Mouse (Mus musculus): ENCODE measurements around the gene Hsf4. TPM values are rescaled to one million over a fixed set of nuclear protein-coding genes. Genes with fewer than 3 reads are reported as not detected.
"Not testable (repeated sequence)": the region's sequence is repeated elsewhere in the genome, so short reads cannot be mapped to it uniquely, and the experiment has no call there.

Hsf4 gene
- polyA plus RNA-seq, 1 experiment from 2014 or later = not detected

DNA sequence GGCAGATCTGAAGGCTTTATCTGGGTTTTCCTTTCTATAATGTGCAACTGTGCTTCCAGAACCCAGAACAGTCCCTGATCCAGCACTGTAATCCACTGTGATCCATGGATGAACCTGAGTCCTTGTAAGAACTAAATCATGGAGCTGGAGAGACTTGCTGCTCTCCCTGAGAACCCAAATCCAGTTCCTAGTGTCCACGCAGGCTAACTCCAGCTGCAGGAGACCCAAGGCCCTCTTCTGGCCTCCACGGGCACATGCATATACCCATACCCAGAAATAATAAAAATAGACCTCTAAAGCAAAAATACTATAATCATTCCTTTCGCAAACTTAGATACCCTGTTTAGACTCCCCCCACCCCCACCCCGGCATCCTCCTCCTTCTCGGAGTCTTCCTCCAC, 18.6 kb downstream of the Hsf4 start:
- Histone ChIP-seq H3K9ac (ENCODE audit: low read depth, low read length) (no peak overlapping the region), H3K27ac (ENCODE audit: low read depth, low read length) (no peak overlapping the region), H3K4me2 (peak overlapping the region; percentile 92; the same call in 1 of the 2 replicates), H3K4me1 (ENCODE audit: control insufficient read depth, insufficient read depth, low read length) (peaks cover 20% of the 10 kb centered on the region), H3K36me3 (ENCODE audit: control insufficient read depth, insufficient read depth, low read length) (no peaks in the 10 kb centered on the region; the same call in 1 of the 2 replicates), H3K4me3 (ENCODE audit: low read depth, low read length) (no peak overlapping the region), H3K27me3 (ENCODE audit: control insufficient read depth, insufficient read depth, low read length) (peaks cover 11% of the 10 kb centered on the region), H3K9me3 (replicated peaks; ENCODE audit: control insufficient read depth, low read length) (no peaks in the 10 kb centered on the region)
- no peak for ATAC-seq (replicated peaks; ENCODE audit: insufficient number of reproducible peaks, low FRiP score, low TSS enrichment)
- 89% methylated on average over 5 of the region's 5 CpGs for WGBS (ENCODE audit: insufficient replicate concordance)

DNA sequence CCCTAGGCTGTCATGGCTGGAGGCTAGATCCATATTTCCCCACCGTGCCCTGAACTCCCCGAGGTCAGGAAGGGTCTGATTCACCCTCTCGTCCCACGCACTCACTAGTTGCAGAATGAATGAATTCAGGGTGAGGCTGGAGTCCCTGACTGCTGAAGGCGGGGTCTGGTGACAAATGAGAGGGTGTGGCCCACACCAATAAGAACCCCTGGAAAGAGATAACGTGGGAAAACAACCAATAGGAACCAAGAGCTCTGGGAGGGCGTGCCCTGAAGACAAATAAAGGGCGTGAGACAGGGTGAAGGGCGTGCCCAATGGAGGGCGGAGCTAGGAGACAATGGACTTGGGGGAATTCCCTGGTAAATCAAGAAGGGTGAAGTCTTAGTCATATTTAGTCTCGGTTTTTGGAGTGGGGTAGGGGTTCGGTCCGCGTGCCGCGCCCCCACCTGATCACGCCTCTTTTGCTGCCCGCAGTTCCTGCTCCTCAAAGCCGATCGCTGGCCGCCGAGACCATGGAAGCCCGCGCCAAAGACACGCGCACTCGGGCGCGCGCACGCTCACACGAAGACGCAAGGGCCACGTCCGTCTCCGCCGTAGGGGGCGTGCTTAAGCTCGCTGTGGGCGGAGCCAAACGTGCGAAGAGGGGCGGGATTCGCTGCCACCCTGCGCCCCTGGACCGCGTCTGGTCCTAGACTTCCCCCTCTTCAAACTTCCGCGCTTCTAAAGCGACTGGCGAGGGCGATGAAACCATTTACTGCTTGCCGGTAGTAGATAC, 19.5 kb downstream of the Hsf4 start:
- peak overlapping the region; percentile 72 for H3K9ac ChIP-seq (ENCODE audit: low read depth, low read length)
- ATAC-seq (replicated peaks; ENCODE audit: insufficient number of reproducible peaks, low FRiP score, low TSS enrichment) = peak; percentile 92
- peak overlapping the region; percentile 51 for H3K4me3 ChIP-seq (ENCODE audit: low read depth, low read length)
- no peaks in the 10 kb centered on the region; the same call in 1 of the 2 replicates for H3K36me3 ChIP-seq (ENCODE audit: control insufficient read depth, insufficient read depth, low read length)
- H3K9me3 ChIP-seq (replicated peaks; ENCODE audit: control insufficient read depth, low read length) = no peaks in the 10 kb centered on the region
- 1% methylated on average over 53 of the region's 53 CpGs for WGBS (ENCODE audit: insufficient replicate concordance)
- H3K27me3 ChIP-seq (ENCODE audit: control insufficient read depth, insufficient read depth, low read length) = peaks cover 16% of the 10 kb centered on the region
- H3K4me1 ChIP-seq (ENCODE audit: control insufficient read depth, insufficient read depth, low read length) = peaks cover 20% of the 10 kb centered on the region
- H3K4me2 ChIP-seq = peak overlapping the region; percentile 92
- H3K27ac ChIP-seq (ENCODE audit: low read depth, low read length) = peak overlapping the region; percentile 57; the same call in 1 of the 2 replicates

DNA sequence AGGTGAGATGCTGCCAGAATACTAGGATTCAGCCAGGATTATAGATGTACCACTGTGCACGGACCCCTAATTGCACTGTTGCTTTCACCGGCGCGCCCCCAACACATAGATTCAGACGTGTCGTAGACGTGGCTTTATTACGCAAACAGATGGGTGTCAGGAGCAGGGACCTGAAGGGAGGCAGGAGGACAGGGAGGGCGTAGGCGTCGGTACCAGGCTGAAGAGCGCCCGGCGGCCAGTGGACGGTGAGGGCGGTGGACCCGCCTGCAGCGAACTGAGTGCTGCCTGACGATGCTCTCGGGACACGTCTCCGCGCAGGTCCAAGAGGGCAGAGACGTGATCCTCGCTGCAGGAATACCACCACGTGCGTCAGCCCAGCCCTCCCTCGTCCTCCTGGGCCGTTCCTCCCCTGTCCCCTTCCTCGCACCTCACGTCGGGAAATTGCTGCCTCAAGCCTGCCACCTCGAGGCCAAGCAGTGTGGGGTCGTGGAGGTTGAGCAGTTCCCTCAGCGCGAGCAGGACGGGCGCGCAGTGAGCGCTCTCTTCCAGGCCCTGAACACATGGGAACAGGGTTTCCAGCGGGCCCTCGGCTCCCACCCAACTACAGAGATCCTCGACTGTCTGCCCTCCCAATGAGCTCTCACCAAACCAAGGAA, 20.3 kb downstream of the Hsf4 start, which contains the start of gene 4931428F04Rik:
TSS of gene 4931428F04Rik (minus strand) at position 60 of the 656 bp plus-strand sequence.
- Histone ChIP-seq H3K9ac (ENCODE audit: low read depth, low read length) (peak within 1 kb of the TSS; percentile 72), H3K27me3 (ENCODE audit: control insufficient read depth, insufficient read depth, low read length) (peaks cover 16% of the 10 kb centered on the region)
- ATAC-seq (replicated peaks; ENCODE audit: insufficient number of reproducible peaks, low FRiP score, low TSS enrichment) = no peak

DNA sequence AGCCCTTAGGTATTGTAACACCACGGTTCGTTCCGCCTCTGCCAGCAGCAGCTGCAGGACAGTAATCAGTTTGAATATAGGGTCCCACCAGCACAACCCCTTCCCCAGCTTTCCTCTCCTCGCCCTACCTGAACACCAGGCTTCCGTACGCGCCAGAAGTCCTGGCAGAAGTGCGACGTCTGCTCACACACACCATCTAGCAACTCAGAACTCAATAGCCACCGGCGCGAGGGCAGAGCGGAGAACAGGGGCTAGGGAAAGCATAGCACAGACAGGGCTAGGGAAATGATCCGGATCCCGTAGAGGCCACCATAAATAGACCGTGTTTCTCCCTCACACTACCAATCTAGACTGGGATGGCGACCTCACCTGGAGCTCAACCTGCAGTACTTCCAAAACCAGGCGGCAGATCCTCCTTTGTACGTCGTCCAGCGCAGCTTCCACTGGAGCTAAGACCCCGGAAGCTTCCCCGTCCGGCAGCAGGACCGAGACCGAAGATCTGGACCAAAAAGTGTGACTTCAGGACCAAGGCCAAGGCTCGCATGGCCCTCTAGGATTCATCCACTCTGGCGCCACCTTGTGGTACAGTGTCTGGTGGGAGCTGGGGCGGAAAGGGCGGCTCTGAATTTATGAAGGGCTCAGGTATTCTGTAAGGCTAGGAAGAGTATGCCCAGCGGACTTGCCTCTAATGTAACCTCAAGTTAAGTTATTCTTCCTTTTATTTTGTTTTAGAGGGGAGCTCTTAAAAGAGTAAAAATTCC, 21.1 kb downstream of the Hsf4 start:
- peak overlapping the region; percentile 92 for H3K4me2 ChIP-seq
- H3K9me3 ChIP-seq (replicated peaks; ENCODE audit: control insufficient read depth, low read length) = no peaks in the 10 kb centered on the region
- WGBS (ENCODE audit: insufficient replicate concordance) = 11% methylated on average over 31 of the region's 31 CpGs
- H3K9ac ChIP-seq (ENCODE audit: low read depth, low read length) = no peak overlapping the region
- no peak for ATAC-seq (replicated peaks; ENCODE audit: insufficient number of reproducible peaks, low FRiP score, low TSS enrichment)
- H3K27me3 ChIP-seq (ENCODE audit: control insufficient read depth, insufficient read depth, low read length) = peaks cover 16% of the 10 kb centered on the region
- peaks cover 20% of the 10 kb centered on the region for H3K4me1 ChIP-seq (ENCODE audit: control insufficient read depth, insufficient read depth, low read length)
- H3K36me3 ChIP-seq (ENCODE audit: control insufficient read depth, insufficient read depth, low read length) = no peaks in the 10 kb centered on the region
- peak overlapping the region; percentile 51; the same call in 1 of the 2 replicates for H3K4me3 ChIP-seq (ENCODE audit: low read depth, low read length)
- no peak overlapping the region for H3K27ac ChIP-seq (ENCODE audit: low read depth, low read length)

More for the DNA sequence above, 20.3 kb downstream of the Hsf4 start, which contains the start of gene 4931428F04Rik:
- 1% methylated on average over 41 of the region's 43 CpGs for WGBS (ENCODE audit: insufficient replicate concordance)
- Histone ChIP-seq H3K27ac (ENCODE audit: low read depth, low read length) (peak within 1 kb of the TSS; percentile 57; the same call in 1 of the 2 replicates), H3K9me3 (replicated peaks; ENCODE audit: control insufficient read depth, low read length) (no peaks in the 10 kb centered on the region), H3K4me3 (ENCODE audit: low read depth, low read length) (peak within 1 kb of the TSS; percentile 51), H3K36me3 (ENCODE audit: control insufficient read depth, insufficient read depth, low read length) (no peaks in the 10 kb centered on the region; the same call in 1 of the 2 replicates), H3K4me1 (ENCODE audit: control insufficient read depth, insufficient read depth, low read length) (peaks cover 20% of the 10 kb centered on the region), H3K4me2 (peak within 1 kb of the TSS; percentile 92)

DNA sequence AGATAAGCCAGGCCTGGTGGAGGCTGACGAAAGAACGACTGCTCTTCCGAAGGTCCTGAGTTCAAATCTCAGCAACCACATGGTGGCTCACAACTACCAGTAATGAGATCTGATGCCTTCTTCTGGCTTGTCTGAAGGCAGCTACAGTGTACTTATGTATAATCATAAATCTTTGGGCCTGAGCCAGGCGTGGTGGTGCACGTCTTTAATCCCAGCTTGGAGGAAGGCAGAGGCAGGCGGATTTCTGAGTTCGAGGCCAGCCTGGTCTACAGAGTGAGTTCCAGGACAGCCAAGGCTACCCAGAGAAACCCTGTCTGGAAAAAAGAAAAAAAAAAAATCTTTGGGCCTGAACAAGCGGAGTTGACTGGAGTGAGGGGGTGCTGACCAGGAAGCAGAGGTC, 21.8 kb downstream of the Hsf4 start:
- not testable (repeated sequence) for ATAC-seq (replicated peaks; ENCODE audit: insufficient number of reproducible peaks, low FRiP score, low TSS enrichment); H3K36me3 ChIP-seq (ENCODE audit: control insufficient read depth, insufficient read depth, low read length); H3K9ac ChIP-seq (ENCODE audit: low read depth, low read length); H3K9me3 ChIP-seq (replicated peaks; ENCODE audit: control insufficient read depth, low read length); H3K4me2 ChIP-seq; H3K27ac ChIP-seq (ENCODE audit: low read depth, low read length); H3K4me3 ChIP-seq (ENCODE audit: low read depth, low read length)
- Histone ChIP-seq H3K27me3 (ENCODE audit: control insufficient read depth, insufficient read depth, low read length) (peaks cover 16% of the 10 kb centered on the region), H3K4me1 (ENCODE audit: control insufficient read depth, insufficient read depth, low read length) (peaks cover 20% of the 10 kb centered on the region)
- 75% methylated on average over 8 of the region's 8 CpGs for WGBS (ENCODE audit: insufficient replicate concordance)

DNA sequence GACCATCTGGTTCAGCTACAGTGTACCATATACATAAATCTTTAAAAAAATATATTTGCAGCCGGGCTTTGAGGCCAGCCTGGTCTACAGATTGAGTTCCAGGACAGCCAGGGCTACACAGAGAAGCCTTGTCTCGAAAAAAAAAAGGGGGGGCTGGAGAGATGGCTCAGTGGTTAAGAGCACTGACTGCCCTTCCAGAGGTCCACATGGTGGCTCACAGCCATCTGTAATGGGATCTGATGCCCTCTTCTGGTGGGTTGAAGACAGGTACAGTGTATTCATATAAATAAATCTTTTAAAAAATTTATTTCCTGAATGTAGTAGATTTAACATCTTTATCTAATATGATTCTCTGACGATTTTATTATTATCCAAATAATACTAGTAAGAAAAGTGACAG, 22.2 kb downstream of the Hsf4 start:
- not testable (repeated sequence) for H3K9ac ChIP-seq (ENCODE audit: low read depth, low read length); H3K36me3 ChIP-seq (ENCODE audit: control insufficient read depth, insufficient read depth, low read length); H3K27ac ChIP-seq (ENCODE audit: low read depth, low read length); H3K9me3 ChIP-seq (replicated peaks; ENCODE audit: control insufficient read depth, low read length); ATAC-seq (replicated peaks; ENCODE audit: insufficient number of reproducible peaks, low FRiP score, low TSS enrichment); H3K4me3 ChIP-seq (ENCODE audit: low read depth, low read length); H3K4me2 ChIP-seq
- WGBS (ENCODE audit: insufficient replicate concordance) = 62% methylated on average over 3 of the region's 3 CpGs
- Histone ChIP-seq H3K27me3 (ENCODE audit: control insufficient read depth, insufficient read depth, low read length) (peaks cover 16% of the 10 kb centered on the region), H3K4me1 (ENCODE audit: control insufficient read depth, insufficient read depth, low read length) (peaks cover 23% of the 10 kb centered on the region)

DNA sequence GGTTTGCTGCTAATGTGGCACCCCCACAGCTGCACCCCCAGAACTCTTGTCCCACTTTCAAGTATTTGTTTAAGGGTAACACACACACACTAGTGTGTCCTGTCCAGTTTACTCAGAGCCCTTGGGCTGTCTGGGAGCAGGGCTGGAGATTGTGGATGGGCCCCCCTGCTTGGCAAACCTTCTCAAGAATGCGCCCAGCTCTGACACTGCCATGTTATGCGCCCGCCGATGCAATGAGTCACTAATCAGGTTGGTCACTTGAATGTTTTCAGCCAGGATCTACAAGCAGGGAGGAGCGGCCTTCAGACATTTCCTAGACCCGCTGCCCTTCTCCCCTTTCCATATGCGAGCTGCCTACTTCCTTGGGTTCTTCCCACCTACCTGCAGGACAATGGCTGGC, 22.9 kb downstream of the Hsf4 start:
- H3K27ac ChIP-seq (ENCODE audit: low read depth, low read length) = no peak overlapping the region
- H3K9me3 ChIP-seq (replicated peaks; ENCODE audit: control insufficient read depth, low read length) = no peaks in the 10 kb centered on the region
- peaks cover 16% of the 10 kb centered on the region for H3K27me3 ChIP-seq (ENCODE audit: control insufficient read depth, insufficient read depth, low read length)
- H3K4me1 ChIP-seq (ENCODE audit: control insufficient read depth, insufficient read depth, low read length) = peaks cover 26% of the 10 kb centered on the region
- ATAC-seq (replicated peaks; ENCODE audit: insufficient number of reproducible peaks, low FRiP score, low TSS enrichment) = no peak
- 68% methylated on average over 7 of the region's 7 CpGs for WGBS (ENCODE audit: insufficient replicate concordance)
- no peaks in the 10 kb centered on the region for H3K36me3 ChIP-seq (ENCODE audit: control insufficient read depth, insufficient read depth, low read length)
- H3K9ac ChIP-seq (ENCODE audit: low read depth, low read length) = no peak overlapping the region
- H3K4me3 ChIP-seq (ENCODE audit: low read depth, low read length) = no peak overlapping the region
- H3K4me2 ChIP-seq = no peak overlapping the region

DNA sequence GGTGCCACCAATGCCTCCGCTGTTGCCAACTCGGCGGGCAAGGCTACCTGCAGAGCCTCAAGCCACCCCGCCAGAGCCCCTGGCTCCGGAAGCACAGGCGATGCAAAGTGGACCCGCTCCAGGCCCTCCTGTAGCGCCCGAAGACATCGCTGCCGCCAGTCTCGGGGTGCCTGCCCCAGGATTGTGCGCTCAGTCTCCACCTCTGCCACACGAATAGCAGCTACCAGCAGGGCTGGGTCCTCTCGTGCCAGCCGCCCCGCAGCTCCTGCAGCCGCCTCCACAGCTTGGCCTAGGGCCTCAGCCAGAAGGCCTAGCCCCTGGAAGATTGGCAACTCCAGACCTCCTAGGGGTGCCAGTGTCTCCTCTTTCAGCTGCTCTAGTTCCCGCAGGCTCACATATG, 23.8 kb downstream of the Hsf4 start:
- peaks cover 26% of the 10 kb centered on the region for H3K4me1 ChIP-seq (ENCODE audit: control insufficient read depth, insufficient read depth, low read length)
- H3K27ac ChIP-seq (ENCODE audit: low read depth, low read length) = no peak overlapping the region
- ATAC-seq (replicated peaks; ENCODE audit: insufficient number of reproducible peaks, low FRiP score, low TSS enrichment) = no peak
- H3K36me3 ChIP-seq (ENCODE audit: control insufficient read depth, insufficient read depth, low read length) = no peaks in the 10 kb centered on the region
- no peak overlapping the region for H3K4me3 ChIP-seq (ENCODE audit: low read depth, low read length)
- H3K9me3 ChIP-seq (replicated peaks; ENCODE audit: control insufficient read depth, low read length) = no peaks in the 10 kb centered on the region
- H3K27me3 ChIP-seq (ENCODE audit: control insufficient read depth, insufficient read depth, low read length) = peaks cover 16% of the 10 kb centered on the region
- no peak overlapping the region for H3K4me2 ChIP-seq
- H3K9ac ChIP-seq (ENCODE audit: low read depth, low read length) = no peak overlapping the region
- WGBS (ENCODE audit: insufficient replicate concordance) = 48% methylated on average over 19 of the region's 19 CpGs
